Mouse (Mus musculus) liver, adult 2 months (tissue): ENCODE data around the gene Antxr2. TPM values are rescaled to one million over a fixed set of nuclear protein-coding genes. Genes with fewer than 3 reads are reported as not detected.

Experiments
- DNase-seq: peaks from one replicate; pipeline ENCODE4 v3.0.0-alpha.2; 2011; ENCODE audit warnings: low read depth, low spot score; ENCODE audit errors: extremely low read depth
- H3K27ac ChIP-seq: fragments of 200-500 bp; replicated peaks from 2 replicates; pipeline ENCODE4 v1.5.1; 2012; ENCODE audit warnings: low read depth, mild to moderate bottlenecking, control low read depth, inconsistent platforms, low read length; ENCODE audit not compliant: insufficient read depth
- H3K27me3 ChIP-seq: fragments of 200-500 bp; 2 replicates; pipeline ENCODE4 v1.6.1; 2012; ENCODE audit warnings: mild to moderate bottlenecking, moderate library complexity, low read length, inconsistent platforms; ENCODE audit not compliant: control insufficient read depth, insufficient read depth
- H3K36me3 ChIP-seq: fragments of 200-500 bp; 2 replicates; pipeline ENCODE4 v1.6.1; 2012; ENCODE audit warnings: low read length, inconsistent platforms; ENCODE audit not compliant: control insufficient read depth, insufficient read depth
- H3K4me1 ChIP-seq: fragments of 200-500 bp; 2 replicates; pipeline ENCODE4 v1.6.1; 2011; ENCODE audit warnings: low read length; ENCODE audit not compliant: control insufficient read depth, insufficient read depth
- H3K4me3 ChIP-seq: fragments of 200-500 bp; 2 replicates; pipeline ENCODE4 v1.5.1; 2011; ENCODE audit warnings: low read depth, mild to moderate bottlenecking, control low read depth, low read length, moderate library complexity; ENCODE audit not compliant: insufficient read depth
- H3K79me2 ChIP-seq: fragments of 200-500 bp; 2 replicates; pipeline ENCODE4 v1.6.1; 2012; ENCODE audit warnings: inconsistent platforms, mild to moderate bottlenecking, low read length, moderate library complexity; ENCODE audit not compliant: control insufficient read depth, insufficient read depth
- H3K9ac ChIP-seq: fragments of 200-500 bp; 2 replicates; pipeline ENCODE4 v1.6.1; 2012; ENCODE audit warnings: low read depth, mild to moderate bottlenecking, control low read depth, inconsistent platforms, low read length
- CTCF ChIP-seq: fragments of 200-500 bp; IDR thresholded peaks from 2 replicates; pipeline ENCODE4 v1.5.1; 2011; ENCODE audit warnings: low read depth, low read length, control low read depth
- POLR2A ChIP-seq: fragments of 200-500 bp; IDR thresholded peaks from 2 replicates; pipeline ENCODE4 v1.6.1; 2011; ENCODE audit warnings: low read length, control low read depth; ENCODE audit not compliant: insufficient read depth; ENCODE audit errors: extremely low read depth
- WGBS: fragments of 180-500 bp; shearing (Covaris S2); methylation state at CpG from one replicate; pipeline ENCODE4 v1.1.7; 2018; 5-methylcytosine and 5-hydroxymethylcytosine counted together
- polyA plus RNA-seq: library from polyadenylated mRNA; depleted of rRNA; stranded (reverse); fragments of >200 nt; gene quantifications from 2 replicates; pipeline ENCODE4 v1.2.3, GENCODE M21; 2012
- total RNA-seq: library from RNA; depleted of rRNA; stranded (reverse); fragments of >200 nt; gene quantifications from 2 replicates; pipeline ENCODE4 v1.2.3, GENCODE M21; 2014

The Antxr2 gene
- total and polyA plus RNA-seq, 2 experiments = 5.5 to 24.9 TPM

GRCm38 (mm10) chr5:98024545-98024944 is 6.3 kb downstream of the Antxr2 start:
- Histone ChIP-seq H3K9ac (no peak overlapping the region), H3K4me1 (peaks cover 5% of the 10 kb centered on the region; the same call in 1 of the 2 replicates), H3K36me3 (peaks cover 20% of the 10 kb centered on the region), H3K79me2 (peaks cover 3% of the 10 kb centered on the region; the same call in 1 of the 2 replicates), H3K27me3 (no peaks in the 10 kb centered on the region), H3K27ac (no peak overlapping the region), H3K4me3 (no peak overlapping the region)
- TF ChIP-seq POLR2A (no peak), CTCF (no peak)
- WGBS = 92% methylated on average over 2 of the region's 2 CpGs
- no peak for DNase-seq

GRCm38 (mm10) chr5:98021518-98021917 is 9.3 kb downstream of the Antxr2 start:
- no peak overlapping the region for H3K4me3 ChIP-seq
- TF ChIP-seq CTCF = no peak
- no peaks in the 10 kb centered on the region for H3K27me3 ChIP-seq
- DNase-seq = no peak
- H3K4me1 ChIP-seq = no peaks in the 10 kb centered on the region
- no peaks in the 10 kb centered on the region; the same call in 1 of the 2 replicates for H3K79me2 ChIP-seq
- 93% methylated on average over 4 of the region's 4 CpGs for WGBS
- peaks cover 16% of the 10 kb centered on the region for H3K36me3 ChIP-seq
- H3K27ac ChIP-seq = no peak overlapping the region
- H3K9ac ChIP-seq = no peak overlapping the region

DNA sequence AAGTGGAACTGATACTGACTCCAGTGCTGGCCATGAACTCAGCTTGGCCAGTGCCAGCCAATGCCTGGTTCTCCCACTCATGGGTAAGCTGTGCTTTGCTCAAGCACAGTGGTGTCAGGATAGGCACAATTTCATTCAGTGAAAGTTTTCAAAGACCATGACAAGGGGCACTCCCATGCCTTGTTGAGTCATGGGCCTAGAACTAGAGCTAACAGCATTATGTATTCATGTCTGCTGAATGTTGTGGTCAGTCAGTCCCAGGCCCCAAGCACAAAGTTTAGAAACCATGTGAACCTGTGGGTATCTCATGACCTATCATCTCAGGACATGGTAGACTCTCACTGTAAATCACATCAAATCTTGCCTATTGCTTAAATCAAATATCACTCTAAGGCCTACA is 10.2 kb downstream of the Antxr2 start:
- Histone ChIP-seq H3K27me3 (no peaks in the 10 kb centered on the region), H3K36me3 (peaks cover 13% of the 10 kb centered on the region), H3K27ac (no peak overlapping the region), H3K79me2 (no peaks in the 10 kb centered on the region), H3K4me3 (no peak overlapping the region), H3K9ac (no peak overlapping the region), H3K4me1 (no peaks in the 10 kb centered on the region)
- no peak for DNase-seq
- TF ChIP-seq CTCF (no peak), POLR2A (no peak)

DNA sequence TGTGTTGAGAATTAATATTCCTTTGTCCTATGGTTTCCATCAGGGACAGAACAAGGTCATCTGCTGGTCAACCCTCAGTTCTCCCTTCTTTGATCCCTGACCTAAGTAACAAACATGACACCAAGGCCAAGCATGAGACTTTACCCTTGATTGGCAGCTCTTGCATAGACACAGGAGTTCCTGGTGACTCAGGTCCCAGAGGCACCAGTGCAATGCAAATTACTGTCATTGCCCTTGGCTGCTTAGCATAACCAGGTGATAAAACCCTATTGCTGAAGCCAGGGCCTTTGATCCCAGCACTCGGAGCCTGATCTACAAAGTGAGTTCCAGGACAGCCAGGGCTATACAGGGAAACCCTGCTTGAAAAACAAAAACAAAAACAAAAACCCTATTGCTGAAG is 11.4 kb downstream of the Antxr2 start:
- no peaks in the 10 kb centered on the region for H3K79me2 ChIP-seq
- H3K9ac ChIP-seq = no peak overlapping the region
- H3K4me1 ChIP-seq = no peaks in the 10 kb centered on the region
- TF ChIP-seq POLR2A = no peak
- no peak for TF ChIP-seq CTCF
- WGBS = 36% methylated on average over 1 of the region's 1 CpGs
- DNase-seq = peak; percentile 37
- H3K27me3 ChIP-seq = no peaks in the 10 kb centered on the region
- no peak overlapping the region for H3K4me3 ChIP-seq
- peaks cover 4% of the 10 kb centered on the region; the same call in 1 of the 2 replicates for H3K36me3 ChIP-seq
- no peak overlapping the region for H3K27ac ChIP-seq

DNA sequence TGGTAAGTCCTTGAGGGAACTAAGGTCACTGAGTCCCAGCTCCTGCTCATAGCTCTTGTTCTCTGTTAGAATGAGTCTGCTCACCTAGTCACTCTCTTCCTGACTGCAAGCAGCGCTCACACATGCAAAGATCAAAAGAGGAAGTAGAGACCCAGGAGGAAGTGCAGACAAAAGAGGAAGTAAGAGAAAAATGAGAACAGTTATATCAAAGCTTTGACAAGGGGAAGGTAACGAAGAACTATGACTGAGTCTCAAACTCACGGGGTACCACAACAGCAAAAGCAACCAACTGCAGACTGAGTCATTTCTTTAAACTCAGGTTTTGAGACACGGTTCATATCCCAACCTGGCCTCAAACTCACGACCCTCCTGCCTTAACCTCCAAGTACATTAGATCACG is 12.7 kb downstream of the Antxr2 start:
- no peak for TF ChIP-seq POLR2A
- TF ChIP-seq CTCF = no peak
- DNase-seq = no peak
- no peak overlapping the region for H3K9ac ChIP-seq
- H3K27me3 ChIP-seq = no peaks in the 10 kb centered on the region
- H3K36me3 ChIP-seq = peaks cover 3% of the 10 kb centered on the region; the same call in 1 of the 2 replicates
- no peaks in the 10 kb centered on the region for H3K79me2 ChIP-seq
- WGBS = 81% methylated on average over 6 of the region's 6 CpGs
- H3K4me3 ChIP-seq = no peak overlapping the region
- H3K27ac ChIP-seq = no peak overlapping the region
- no peaks in the 10 kb centered on the region; the same call in 1 of the 2 replicates for H3K4me1 ChIP-seq

DNA sequence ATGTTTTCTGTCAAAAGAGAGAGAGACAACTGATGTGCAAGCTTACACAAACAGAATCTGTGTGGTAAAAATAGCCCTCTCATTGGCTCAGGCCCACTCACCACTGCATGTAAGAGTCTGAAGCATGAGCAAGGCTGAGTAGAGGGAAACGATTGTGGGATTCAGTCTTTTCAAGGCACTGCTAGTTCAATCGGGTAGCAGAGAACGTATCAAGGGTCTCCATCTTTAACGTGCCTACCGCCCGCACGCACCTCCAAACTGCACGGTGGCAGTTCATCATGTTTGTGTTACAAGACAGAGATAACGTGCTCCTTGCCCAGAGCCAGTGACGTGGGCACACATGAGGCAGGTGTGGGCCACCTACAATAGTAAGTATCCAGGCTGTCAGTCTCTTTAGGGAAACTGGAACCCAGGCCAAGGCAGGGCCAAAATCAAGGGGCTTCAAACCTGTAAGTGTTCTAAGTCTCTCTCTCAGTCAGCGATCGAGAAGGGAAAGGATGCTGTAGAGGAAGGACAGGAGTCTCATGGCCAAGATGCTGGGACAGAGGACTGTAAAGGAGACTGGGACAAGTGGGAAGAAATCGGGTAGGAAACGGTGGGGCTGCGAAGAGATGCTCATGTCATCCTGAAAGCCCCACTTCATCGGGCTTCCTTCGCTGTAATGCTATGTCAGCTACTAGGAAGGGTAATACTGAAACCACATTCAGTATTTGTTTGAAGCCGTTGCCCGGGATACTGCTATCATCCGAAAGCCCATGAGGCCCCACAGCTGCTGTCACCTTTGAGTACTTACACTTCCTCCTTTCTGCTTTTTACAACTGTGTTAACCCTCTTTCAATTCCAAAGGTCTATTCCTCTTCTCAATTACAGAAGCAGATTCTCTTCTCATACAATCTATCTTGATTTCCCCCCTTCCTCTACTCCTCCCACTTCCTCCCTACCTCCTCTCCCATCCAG is 14.3 kb downstream of the Antxr2 start:
- Histone ChIP-seq H3K79me2 (no peaks in the 10 kb centered on the region), H3K4me1 (no peaks in the 10 kb centered on the region; the same call in 1 of the 2 replicates), H3K4me3 (no peak overlapping the region), H3K27me3 (no peaks in the 10 kb centered on the region), H3K27ac (no peak overlapping the region), H3K9ac (no peak overlapping the region), H3K36me3 (peaks cover 2% of the 10 kb centered on the region; the same call in 1 of the 2 replicates)
- no peak for DNase-seq
- 84% methylated on average over 20 of the region's 20 CpGs for WGBS
- TF ChIP-seq CTCF (no peak), POLR2A (no peak)
